Mouse (Mus musculus) myocyte (in vitro differentiated cells): Measurements from ENCODE around the gene St5.

Experiments
- POLR2A ChIP-seq: IDR thresholded peaks from one replicate; pipeline ENCODE4 v1.6.1; 2011; ENCODE audit warnings: low read depth, mild to moderate bottlenecking, control low read depth, moderate library complexity; ENCODE audit not compliant: insufficient read length
- REST ChIP-seq: IDR thresholded peaks from one replicate; pipeline ENCODE4 v1.6.1; 2011; ENCODE audit warnings: mild to moderate bottlenecking, control low read depth, moderate library complexity; ENCODE audit not compliant: insufficient read depth, insufficient read length

DNA sequence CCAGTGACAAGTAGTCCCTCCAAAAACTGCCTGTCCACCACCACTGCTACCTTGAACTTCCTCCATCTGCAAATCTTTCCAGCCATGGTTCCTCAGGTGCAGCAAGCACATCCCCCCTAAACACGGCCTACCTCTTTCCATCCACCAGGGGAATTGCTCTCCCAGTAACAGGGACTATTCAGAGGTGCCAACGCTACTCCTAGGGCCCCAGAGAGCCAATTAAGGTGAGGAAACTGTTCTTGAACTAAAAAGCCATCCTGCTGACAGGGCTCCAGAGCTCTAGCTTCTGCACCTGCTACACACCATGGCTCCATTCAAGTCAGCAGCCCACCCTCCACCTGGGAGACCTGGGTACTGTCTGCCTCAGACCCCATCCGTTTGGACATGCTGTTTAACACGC, 205.9 kb downstream of the St5 start:
- TF ChIP-seq POLR2A: no peak
- TF ChIP-seq REST: no peak
